Mouse (Mus musculus): ENCODE data around the gene Adarb1. TPM values are rescaled to one million over a fixed set of nuclear protein-coding genes. Genes with fewer than 3 reads are reported as not detected.
A peak's percentile ranks its signal among the peaks of the same experiment; 100 is the strongest.

Adarb1 gene
- total RNA-seq, 2 experiments from 2014 or later: 64.3 to 70.4 TPM

DNA sequence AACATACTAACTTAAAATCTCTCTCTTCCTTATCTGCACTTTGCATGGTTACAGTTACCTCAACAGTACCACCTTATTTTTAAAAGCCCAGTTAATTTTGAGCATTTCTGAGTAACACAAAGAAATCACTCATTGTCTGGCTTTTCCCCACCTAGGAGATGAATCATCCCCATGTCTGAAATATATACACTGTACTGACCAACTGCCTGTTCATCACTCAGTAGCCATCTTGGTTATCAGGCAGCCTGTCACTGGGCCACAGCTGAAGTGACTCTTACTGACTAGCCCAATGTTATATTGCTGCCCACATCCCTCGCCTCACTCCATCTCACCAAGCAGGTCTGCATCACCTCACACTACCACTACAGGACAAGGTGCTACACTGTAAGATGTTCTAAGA is 30.5 kb downstream of the Adarb1 start:
- intact Hi-C loops (cut with DNase I): no loop called here
- no peak for DNase-seq

DNA sequence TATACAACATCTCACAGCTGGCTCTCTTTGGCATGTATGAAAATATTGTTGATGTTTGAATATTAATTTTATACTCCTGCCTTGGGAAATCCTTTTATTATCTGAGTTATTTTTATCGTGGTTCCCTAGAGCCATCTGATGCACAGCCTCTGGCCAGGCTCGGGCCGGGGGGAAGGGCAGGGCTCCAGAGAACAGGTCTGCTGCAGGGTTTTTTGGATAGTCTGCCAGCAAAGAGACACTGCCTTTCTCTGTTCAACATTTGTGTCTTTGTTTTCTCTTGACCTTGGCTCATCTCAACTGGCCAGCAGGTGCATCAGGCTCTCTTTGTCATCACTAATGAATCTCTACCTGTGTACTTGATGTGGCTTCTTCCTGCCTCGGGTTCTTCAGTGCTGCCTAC is 32.3 kb downstream of the Adarb1 start:
- no peak for DNase-seq
- intact Hi-C loops (cut with DNase I): no loop called here

DNA sequence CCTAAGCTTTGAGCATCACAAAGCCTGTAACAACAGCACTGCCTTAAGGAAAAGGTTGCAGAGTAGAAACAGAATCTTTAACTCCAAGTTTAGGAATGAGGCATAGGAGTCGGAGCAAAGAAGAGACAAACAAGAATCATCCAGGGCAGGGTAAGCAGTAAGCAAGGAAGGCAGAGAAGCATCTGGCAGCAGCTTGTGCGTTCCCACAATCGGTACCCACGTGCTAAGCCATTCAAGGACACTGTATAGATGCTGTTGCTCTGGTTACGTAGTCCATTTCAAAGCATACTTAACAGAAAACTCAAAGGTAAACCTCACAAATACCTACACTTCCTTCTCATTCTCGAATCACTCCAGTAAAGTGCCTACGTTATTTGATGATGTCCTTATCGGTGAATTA is 35.0 kb downstream of the Adarb1 start:
- intact Hi-C loops (cut with DNase I): no loop called here
- DNase-seq: no peak

DNA sequence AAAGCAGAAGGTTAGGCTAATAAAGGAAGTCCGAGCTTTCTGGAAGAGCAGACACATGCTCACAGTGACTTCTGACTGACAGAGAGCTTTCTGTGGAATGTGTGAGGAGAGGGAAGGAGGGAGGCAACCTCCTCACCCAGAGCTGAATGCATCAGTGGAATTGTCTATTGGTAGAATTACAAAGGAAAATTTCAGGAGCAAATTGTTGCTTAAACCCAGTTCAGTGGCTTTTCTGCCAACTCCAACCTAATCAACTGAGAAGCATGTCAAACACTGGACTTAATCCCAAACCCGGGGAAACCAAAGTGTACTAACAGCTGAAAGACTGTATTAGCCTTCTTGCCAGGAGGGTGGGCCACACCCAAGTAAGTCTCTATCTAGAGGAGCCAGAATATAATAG is 36.9 kb downstream of the Adarb1 start:
- intact Hi-C loops (cut with DNase I): no loop called here
- DNase-seq: no peak

DNA sequence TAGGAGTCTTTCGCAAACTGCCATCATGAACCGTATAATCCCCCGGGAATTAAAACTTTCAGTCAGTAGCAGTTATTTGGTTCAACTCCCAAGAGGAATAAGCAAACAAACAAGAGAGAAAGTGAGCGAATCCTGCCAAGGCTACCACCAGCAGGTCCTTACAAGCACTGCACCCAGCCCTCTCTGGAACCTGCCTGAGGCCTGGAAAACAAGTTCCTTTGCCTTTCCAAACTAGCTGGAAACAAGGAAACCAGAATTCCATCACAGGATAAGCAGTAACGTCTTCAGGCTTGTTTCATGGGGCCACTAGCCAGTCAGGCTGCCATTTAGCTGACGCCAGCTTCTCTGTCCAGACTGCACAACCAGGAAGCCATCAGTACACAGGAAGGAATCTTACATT is 37.4 kb downstream of the Adarb1 start:
- no peak for DNase-seq
- intact Hi-C loops (cut with DNase I): no loop called here

DNA sequence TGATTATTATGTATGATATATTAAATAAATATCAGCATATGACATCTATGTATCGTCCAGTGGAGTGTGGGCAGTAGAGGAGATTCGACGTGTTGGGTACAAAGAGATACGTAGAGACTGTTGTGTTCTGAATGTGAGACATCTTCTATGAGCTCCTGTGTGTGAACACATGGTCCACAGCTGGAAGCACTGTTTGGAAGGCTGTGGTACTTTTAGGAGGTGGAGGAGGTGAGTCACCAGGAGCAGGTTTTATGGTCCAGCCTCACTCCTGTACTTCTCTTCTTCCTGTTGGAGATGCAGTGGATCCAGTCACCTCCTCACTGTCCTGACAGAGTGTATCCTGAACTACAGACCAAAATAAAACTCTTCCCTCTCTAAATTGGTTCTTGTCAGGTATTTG is 38.9 kb downstream of the Adarb1 start:
- no peak for DNase-seq
- intact Hi-C loops (cut with DNase I): no loop called here

DNA sequence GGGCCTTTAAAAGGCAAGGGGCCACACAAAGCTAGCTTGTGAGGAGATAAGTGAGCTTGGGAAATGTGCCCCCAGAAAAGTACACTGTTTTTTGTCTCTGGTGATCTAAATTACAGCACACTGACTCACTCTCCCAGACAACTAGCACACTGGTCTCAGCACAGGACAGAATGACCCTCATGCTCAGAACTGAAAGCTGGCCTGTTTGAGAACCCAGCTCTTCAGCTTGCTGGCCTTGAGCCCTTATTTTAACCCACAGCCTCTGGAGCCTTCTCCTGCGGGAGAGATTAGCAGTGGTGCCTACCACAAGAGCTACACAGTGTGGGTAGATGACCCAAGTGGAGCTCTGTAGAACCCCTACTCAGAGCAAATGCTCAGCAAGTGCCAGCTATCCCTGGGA is 42.0 kb downstream of the Adarb1 start:
- intact Hi-C loops (cut with DNase I): no loop called here
- DNase-seq: no peak

DNA sequence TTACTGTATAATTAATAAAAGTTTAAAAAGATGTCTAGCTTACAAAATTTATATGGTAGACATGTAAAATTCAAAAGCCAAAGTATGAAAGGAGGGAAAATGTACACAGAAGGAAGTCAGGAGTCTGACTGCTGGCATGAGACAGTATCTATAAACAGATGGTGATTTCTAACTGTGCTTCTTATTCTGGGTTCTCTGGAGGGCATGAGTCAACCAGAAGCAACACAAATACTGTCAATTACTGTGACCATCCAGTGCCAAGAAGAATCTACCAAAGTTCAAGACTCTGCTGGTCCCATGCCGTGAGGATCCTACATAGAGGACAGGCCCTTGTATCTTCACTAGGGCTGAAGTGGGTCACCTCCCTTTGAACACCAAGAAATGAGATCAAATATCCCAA is 43.1 kb downstream of the Adarb1 start:
- no peak for DNase-seq
- intact Hi-C loops (cut with DNase I): no loop called here

DNA sequence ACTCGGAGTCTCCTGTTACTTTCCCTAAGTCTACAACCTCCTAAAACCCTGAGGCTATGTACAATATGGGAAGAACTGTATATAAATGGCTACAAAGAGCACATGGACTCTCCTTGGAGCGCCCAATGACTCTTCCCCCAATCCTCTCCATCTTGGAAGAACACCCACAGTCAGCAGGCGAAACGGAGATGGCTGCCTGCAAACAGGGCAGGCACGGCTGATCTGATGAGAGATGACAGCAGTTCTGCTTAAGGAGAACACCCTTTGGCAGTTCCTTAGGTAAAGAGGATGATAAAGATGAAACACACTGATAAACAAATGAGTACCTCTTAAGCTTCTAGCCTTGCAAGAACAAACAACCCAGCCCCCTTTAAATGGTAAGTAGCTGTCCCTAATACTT is 43.7 kb downstream of the Adarb1 start:
- intact Hi-C loops (cut with DNase I): no loop called here
- peak; percentile 33 for DNase-seq

DNA sequence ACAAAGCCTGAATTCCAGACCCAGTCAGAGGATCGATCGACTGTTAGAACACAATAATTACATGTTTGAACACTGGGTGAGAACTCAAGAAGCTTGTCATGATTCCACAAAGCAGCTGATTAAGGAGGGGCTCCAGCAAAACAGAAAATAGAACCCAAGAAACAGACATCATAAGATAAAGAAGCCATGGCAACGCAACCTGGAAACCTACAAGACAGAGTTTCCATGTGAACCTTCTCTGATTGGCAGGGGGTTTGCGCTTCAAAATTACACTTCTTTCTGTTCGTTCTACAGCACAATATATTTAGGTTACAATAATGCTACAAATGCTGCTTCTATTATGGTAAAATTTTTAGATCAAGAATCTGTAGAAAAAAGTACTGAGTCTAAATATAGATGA is 47.9 kb downstream of the Adarb1 start:
- intact Hi-C loops (cut with DNase I): no loop called here
- no peak for DNase-seq

DNA sequence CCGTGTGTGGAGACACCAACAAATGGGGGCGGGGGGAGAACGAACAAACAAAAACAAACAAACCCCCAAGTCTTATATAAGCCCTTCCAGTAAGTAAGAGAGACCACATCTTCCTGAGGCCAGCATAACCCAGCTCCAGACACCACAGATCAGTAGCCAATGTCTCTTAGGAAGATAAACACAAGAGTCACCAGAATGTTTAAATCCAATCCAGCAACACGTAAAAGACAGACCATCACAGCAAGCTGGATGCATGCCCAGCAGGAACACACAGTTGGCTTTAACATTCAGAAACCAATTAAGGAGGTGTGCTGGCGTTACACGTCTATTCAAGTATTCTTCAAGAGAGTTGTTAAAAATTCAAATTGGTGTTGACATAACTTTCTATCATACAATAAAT is 50.1 kb downstream of the Adarb1 start:
- DNase-seq: no peak

DNA sequence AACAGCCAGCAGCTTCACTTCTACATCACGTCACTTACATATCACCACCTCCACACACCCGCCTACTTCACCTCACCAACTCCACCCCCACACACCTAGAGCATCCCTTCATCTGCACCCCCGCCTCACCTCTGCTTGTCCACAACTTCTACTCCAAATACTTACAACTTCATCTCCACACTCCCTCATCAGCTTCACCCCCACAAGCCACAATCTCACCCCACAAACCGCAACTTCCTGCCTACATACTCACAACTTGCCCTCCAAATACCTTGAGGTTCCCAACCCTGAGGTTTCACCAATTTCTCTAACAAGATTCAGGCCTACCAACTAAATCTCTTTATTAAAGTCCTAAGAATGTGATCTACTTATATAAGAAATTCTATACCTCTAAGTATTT is 51.1 kb downstream of the Adarb1 start:
- DNase-seq: no peak
- intact Hi-C loops (cut with DNase I): no loop called here

More for the DNA sequence above, 50.1 kb downstream of the Adarb1 start:
- intact Hi-C loops (cut with DNase I): no loop called here

DNA sequence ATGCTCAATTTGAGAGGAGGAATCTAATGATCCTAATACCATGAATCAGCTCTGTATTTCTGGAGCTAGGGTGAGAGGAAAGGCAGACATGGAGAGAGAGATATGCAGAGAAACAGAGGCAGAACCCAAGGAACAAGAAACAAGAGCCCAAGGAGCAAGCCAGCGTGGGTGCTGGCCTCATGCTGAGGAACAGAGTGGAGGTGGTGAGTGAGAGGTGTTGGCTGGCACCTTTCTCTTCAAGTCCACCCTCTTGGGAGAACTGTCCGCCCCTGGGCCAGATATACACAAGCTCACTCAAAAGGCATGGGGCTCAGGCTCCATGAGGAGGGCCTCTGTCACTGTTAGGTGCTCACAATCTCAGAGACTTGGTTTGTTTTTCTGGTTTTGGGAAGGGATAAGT is 52.9 kb downstream of the Adarb1 start:
- intact Hi-C loops (cut with DNase I): no loop called here
- DNase-seq: no peak

DNA sequence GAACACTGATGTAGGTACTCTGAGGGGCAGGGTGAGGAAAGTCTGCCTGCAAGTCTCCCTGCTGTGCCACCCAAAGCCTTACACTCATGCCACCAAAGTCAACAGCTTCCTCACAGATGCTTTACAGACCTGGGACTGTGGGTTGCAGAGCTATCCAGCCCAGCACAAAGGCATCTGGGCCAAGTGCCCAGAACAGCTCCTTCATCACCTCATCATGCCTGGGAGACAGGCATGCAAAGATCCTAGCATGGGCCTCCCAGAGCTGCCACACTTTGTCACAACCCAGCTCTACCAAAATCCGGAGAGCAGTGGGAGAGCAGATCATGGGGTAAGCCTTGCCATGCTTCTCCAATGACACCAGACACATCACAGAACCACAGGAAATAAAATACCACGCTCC is 57.6 kb downstream of the Adarb1 start:
- intact Hi-C loops (cut with DNase I): no loop called here

DNA sequence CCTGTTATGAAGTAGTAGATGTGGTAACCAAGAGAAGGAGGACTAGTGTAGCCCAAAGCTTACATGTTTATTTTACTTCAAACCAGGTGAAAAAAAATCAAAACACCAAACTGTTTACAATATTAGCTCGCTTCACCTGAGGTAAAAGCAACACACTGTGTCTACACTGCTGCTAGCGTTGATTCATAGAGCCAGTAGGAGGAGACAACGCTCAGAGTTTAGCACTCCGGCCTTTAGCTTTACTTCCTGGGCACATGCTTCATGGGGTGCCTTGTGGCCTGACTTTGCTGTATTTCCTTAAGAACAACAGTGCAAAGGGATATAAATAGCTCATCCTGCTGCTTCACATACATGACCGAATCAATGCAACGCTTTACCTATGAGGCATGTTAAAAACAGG is 60.1 kb downstream of the Adarb1 start:
- no peak for DNase-seq
- intact Hi-C loops (cut with DNase I): loop anchor here (10.0 kb wide), 2 partner anchors 147 to 223 kb away; no protein-coding TSS in a partner anchor

More for the DNA sequence above, 57.6 kb downstream of the Adarb1 start:
- no peak for DNase-seq

DNA sequence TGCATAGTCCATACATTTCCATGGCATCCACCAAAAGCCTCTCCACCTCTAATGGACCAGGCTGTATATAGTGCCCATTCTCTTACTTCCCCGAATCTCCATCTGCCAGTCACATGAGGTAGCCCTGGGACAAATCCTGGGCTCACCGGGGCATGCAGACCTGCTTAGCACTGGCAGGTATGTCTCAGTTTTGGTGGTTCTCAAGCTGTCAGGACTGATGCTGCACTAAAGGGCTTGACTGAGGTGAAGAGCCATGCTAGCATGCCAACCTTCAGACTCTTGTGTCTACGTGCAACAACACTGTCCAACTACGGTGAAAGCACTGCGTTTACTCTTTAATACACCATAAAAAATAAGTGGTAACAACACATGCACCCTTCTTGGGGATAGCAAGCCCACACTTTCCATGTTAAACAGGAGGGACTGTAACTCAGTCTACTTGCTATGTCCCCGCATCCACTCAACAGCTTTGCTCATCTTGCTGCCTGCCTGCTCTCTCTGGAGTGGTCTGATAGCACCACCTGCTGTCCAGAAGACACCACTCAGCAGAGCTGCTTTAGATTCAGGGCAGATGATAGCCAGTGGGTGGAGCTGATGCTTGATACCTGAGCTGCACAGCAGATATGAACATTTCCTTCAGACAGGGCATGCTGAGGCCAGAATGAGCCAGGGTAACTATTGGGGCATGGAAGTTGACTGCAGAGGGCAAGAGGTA is 64.9 kb downstream of the Adarb1 start:
- DNase-seq: peak; percentile 83
- intact Hi-C loops (cut with DNase I): loop anchor here (5.0 to 10.0 kb wide), 3 partner anchors 71 to 218 kb away; no protein-coding TSS in a partner anchor

DNA sequence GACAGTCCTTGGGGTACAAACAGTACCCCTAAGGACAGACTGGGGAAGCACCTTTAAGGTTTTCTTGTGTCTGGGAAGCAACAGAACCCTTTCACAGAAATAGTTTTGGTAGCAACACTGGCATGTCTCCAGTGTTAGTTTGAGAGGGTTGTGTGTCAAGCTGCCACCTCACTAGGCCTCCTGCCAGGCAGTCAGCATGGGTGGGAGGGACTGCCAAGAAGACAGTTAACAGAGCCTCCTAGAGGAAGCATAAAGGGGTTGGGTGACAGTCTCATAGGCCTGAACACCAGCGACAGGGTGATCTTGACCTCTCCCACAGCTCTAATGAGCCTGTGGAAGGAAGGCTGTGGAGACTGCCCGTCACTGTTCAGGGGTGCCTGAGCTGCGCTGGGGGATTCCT is 75.2 kb downstream of the Adarb1 start:
- peak; percentile 59 for DNase-seq

DNA sequence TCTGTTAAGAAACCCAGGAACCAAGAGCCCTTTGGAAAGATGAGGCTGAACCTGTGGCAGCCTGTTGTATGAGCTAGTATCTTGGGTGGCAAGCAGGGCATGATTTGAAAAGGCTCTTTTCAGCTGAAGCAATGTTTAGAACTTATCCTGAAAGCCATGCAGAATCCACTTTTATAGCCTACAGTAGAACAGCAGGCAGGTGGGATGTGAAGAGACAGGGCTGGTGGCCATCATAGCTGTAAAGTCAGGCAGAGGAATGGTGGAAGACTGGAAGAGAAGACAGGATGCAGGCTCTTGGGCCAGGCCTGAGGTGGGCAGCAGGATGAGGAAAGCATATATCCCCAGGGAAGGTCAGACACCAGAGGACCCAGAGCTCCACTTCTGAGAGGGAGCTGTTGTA is 76.4 kb downstream of the Adarb1 start:
- no peak for DNase-seq
- intact Hi-C loops (cut with DNase I): no loop called here

More for the DNA sequence above, 75.2 kb downstream of the Adarb1 start:
- intact Hi-C loops (cut with DNase I): no loop called here

DNA sequence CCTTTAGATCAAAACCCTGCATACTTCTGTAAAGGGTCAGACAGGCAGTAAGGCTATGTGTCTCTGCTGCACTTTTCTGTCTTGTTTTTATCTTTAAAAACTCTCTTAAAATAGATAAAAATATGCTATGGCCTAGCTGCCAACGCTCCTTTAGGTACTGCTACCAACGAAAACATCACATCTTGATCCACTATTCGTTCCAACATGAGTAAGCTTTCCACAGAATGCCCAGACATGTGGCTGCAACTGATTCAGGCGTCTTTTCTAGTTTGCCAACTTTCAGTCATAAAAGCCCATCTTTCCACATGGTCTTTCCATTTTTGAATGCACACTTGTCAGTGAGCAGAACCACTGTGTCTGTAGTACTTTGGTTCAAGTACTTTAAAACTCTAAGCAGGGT is 77.0 kb downstream of the Adarb1 start:
- DNase-seq: no peak
- intact Hi-C loops (cut with DNase I): no loop called here

DNA sequence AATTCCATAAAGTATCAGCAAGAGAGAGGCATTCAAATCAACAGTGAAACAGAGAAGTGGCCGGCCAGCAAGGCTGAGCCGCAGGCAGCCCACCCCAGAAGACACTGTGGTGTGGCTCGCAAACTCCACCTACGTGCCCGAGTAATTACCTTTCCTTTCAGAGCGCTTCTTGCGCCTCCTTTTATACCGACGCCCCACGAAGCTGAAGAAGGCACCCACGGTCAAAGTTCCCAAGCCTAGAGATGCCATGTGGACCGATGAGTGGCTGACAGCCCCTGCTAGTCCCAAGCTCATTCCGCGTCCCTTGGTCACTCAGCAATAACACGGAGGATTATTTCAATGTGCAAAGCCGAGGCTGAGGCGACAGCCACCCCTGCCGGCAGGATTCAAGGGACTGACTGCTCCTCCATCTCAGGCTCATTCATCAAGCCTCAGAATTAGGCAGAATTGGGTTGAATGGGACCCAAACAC is 78.2 kb downstream of the Adarb1 start:
- peak; percentile 62 for DNase-seq
- intact Hi-C loops (cut with DNase I): no loop called here

DNA sequence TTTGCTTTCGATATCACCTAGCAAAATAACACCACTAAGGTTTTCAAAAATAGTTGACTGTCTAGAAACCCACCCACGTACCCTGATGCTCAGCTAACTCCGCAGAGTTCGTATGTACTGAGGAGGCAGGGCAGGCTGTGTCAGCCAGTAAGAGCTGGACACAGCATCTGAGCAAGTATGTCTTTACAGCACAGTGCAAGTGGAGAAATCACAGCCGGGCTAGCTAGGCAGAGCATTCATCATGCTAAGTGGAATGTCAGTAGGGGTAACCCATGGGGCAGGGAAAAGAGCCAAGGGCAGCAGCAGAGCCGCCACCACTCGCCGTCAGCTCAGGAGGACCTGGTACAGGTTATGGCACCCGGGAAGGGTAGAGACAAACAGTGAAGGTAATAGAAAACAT is 84.6 kb downstream of the Adarb1 start:
- intact Hi-C loops (cut with DNase I): no loop called here
- no peak for DNase-seq

DNA sequence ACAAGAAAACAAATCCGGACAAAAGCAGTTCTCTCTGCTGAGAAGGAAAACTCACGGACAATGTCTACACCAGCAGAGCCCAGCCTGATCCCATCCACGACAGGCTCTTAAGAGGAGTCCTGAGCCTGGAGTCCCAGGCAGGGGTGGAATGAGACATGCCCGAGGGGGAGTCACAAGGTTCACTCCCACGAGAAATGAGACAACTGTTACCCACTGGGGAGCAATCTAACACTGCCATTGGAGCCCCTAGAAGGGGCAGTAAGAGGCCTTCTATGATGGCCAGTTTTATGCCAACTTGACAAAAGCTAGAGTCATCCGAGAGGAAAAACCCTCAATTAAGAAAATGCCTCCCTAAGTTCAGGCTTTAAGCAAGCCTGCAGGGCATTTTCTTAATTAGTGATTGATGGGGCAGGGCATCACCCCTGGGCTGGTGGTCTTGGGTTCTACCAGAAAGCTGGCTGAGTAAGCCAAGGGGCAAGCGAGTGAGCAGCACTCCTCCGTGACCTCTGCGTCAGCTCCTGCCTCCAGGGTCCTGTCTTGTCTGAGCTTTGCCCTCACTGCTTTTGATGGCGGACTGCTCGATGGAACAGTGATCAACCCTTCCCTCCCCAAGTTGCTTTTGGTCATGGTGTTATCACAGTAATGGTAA is 88.5 kb downstream of the Adarb1 start:
- intact Hi-C loops (cut with DNase I): no loop called here
- DNase-seq: no peak
